Mouse (Mus musculus) bone marrow macrophage, adult 2 months (primary cell): ENCODE results near the gene Fryl.

Source experiments
- CTCF ChIP-seq: IDR thresholded peaks from 2 replicates; pipeline ENCODE4 v1.5.1; 2012; ENCODE audit warnings: low read depth, mild to moderate bottlenecking, low read length, moderate library complexity
- POLR2A ChIP-seq: IDR thresholded peaks from 2 replicates; pipeline ENCODE4 v1.6.1; 2012; ENCODE audit warnings: mild to moderate bottlenecking, low read depth, low read length, borderline replicate concordance

DNA sequence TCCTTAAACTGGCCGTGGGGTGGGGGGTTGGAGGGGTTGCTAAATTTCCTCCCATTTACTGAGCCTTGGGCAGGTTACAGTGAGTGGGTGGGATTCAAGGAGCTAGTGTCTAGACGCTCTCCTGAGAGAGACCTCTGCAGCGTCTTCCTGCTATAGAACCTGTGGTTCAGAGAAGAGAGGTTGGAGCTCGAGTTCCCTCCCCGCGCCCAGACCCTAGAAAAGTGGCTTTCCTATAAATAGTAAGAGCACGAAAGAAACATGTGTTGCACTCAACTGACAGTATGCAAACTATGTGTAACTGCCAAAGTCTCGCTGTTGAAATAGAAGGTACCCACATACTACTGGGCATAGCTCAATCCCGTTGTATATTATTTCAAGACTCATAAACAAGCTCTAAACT, 49.7 kb downstream of the Fryl start:
- TF ChIP-seq CTCF (no peak), POLR2A (no peak)
